Mouse (Mus musculus) retina, postnatal 1 day (tissue): ENCODE measurements around the gene Enpp7.

Experiments used
- DNase-seq: peaks from one replicate; pipeline ENCODE4 v3.0.0-alpha.2; 2012

Gene Enpp7

GRCm38 (mm10) chr11:119036934-119037779 lies 49.2 kb downstream of the Enpp7 start:
- peak; percentile 67 for DNase-seq

DNA sequence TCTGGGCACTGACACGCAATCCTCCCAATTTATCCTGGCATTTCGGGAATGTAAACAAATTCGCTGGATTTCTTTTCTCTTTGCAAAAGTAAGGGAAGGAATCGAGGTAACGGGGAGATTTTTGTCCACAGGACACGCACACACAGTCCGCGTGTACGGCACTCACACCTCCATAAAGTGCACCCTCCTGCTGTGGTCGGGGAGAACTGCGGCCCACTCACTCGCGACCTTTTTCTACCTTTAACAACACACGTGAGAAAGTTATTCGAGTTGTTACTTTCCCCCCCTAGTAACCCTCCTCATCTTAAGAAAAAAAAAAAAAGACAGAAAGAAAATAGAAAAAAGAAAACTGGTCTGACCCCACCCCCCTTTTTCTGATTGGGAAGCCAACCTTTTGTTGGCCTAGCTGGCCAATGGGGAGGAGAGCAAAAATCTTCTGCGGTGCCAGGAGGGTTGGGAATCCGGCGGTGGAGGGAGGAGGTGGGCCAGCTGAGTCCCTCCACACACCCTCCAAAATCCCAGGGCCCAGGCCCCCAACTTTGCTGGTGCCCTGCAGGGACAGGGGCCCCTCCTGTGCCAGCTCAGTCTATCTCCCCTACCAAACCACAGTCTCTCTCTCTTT lies 49.9 kb downstream of the Enpp7 start:
- DNase-seq: peak; percentile 54

DNA sequence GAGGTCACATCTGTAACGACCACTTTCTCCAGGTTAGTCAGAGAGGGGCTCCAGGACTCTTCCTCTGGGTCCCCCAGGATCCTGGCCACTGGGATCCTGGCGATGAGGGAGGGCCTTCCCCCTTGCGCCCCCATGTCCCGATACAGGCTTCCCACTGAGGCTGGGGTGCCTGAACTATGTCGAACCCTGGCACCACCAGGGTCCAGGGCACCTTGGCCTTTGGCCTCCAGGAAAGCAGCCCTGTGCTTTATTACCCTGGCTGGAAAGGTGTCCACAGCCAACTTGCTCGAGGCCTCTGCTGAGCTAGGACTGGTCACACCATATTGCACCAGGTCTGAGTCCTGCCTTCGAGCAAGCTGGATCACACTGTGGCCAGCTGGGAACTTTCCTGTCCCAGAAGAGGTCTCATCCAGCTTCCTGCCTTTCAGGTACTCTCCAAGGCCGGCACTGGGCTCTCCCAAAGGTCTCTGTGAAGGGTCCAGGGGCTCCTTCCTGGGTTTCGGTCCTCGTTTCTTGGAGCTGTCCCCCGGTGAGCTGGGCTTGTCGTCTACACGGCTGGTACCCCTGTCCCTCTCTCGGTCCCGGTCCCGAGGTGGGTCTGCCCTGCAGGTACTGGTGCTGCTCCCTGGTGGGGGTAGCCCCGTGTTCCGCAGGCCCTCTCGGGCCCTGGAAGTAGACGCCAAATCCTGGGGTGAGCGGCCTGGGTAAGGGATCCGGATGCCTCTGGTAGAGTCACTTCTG lies 50.9 kb downstream of the Enpp7 start:
- no peak for DNase-seq

- no peak for DNase-seq
Observed at GRCm38 (mm10) chr11:119039732-119040512, 51.9 kb downstream of the Enpp7 start.

- DNase-seq: peak; percentile 100
Observed at GRCm38 (mm10) chr11:119040600-119041324, 52.8 kb downstream of the Enpp7 start, which contains the start of gene Cbx8. TSS of gene Cbx8 (minus strand) at chr11:119040969.

- DNase-seq: peak; percentile 88
Observed at GRCm38 (mm10) chr11:119041325-119041716, 53.3 kb downstream of the Enpp7 start.

DNA sequence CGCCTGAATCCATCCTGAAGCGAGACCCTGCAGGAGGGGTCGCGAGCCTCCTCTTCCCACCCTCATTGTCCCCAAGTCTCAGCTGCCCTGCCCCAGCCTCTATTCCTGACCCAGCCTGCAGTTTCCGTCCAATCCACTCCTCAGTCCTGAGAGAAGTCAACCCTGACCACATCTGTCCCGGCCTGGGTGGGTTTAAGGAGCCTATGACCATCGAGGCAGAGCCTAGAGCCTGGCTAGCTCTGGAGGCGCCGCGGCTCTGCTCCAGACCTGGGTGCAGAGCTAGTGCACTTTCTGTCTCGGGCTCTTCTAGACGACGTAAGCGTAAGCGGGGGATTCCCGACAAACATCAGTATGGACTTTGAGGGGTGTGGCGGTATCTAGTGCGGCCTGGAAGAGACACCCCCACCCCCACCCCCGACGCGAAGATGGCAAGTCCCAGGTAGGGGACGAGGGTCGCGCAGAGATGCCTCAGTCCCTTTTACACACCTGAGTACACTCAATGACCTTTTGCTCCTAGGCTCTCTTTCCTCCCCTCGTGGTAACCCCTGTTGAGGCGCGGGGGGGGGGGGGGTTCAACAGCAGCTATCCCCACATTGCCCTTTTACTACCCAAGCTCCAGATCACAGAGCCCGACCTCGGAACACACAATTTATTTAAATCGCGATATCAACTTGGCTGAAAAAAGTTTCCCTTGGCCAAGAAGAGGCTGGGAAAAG lies 53.9 kb downstream of the Enpp7 start:
- no peak for DNase-seq
